Mouse (Mus musculus): ENCODE data around the gene Inafm1. TPM values are rescaled to one million over a fixed set of nuclear protein-coding genes. Genes with fewer than 3 reads are reported as not detected.
"Not testable (repeated sequence)": the region's sequence is repeated elsewhere in the genome, so short reads cannot be mapped to it uniquely, and the experiment has no call there.

The Inafm1 gene
- polyA plus RNA-seq, 1 experiment from 2014 or later = 66.4 TPM

DNA sequence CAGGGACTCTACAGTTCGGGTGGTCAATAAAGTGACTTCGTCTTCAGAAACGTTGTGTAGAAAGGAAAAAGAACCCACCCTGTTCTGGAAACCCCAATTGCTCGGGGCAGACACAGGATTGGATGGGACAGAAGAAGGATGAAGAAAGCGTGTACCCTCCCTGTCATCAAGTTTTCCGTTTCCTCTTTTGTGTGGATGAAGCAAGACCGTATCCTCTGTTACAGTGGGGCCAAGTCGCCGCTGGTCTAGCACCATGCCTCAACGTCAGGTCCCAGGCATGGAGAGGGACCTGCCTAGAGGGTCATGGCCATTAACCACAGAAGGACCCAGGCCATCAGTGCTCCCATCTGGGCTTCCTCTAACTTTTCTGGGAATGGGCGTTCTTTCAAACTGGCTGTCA lies 15.6 kb downstream of the Inafm1 start:
- ATAC-seq (ENCODE audit: low FRiP score) = no peak
- H3K36me3 ChIP-seq = no peaks in the 10 kb centered on the region
- no peak overlapping the region for H3K4me3 ChIP-seq (replicated peaks)
- H3K4me2 ChIP-seq = no peak overlapping the region
- H3K27ac ChIP-seq (replicated peaks) = no peak overlapping the region
- WGBS = 91% methylated on average over 11 of the region's 11 CpGs
- H3K9ac ChIP-seq (replicated peaks) = no peak overlapping the region
- H3K27me3 ChIP-seq (replicated peaks) = no peaks in the 10 kb centered on the region
- H3K9me3 ChIP-seq (replicated peaks) = no peaks in the 10 kb centered on the region
- H3K4me1 ChIP-seq = no peaks in the 10 kb centered on the region

- not testable (repeated sequence) for H3K9ac ChIP-seq (replicated peaks); H3K4me1 ChIP-seq; ATAC-seq (ENCODE audit: low FRiP score); H3K36me3 ChIP-seq; H3K4me3 ChIP-seq (replicated peaks); H3K9me3 ChIP-seq (replicated peaks); H3K27me3 ChIP-seq (replicated peaks); H3K27ac ChIP-seq (replicated peaks); H3K4me2 ChIP-seq
- WGBS = 81% methylated on average over 4 of the region's 4 CpGs
These were observed 17.5 kb downstream of the Inafm1 start for GRCm38 (mm10) chr7:16255963-16256362.

- Histone ChIP-seq H3K4me3 (replicated peaks) (no peak overlapping the region), H3K4me2 (no peak overlapping the region), H3K9me3 (replicated peaks) (no peaks in the 10 kb centered on the region), H3K4me1 (no peaks in the 10 kb centered on the region), H3K27ac (replicated peaks) (no peak overlapping the region), H3K9ac (replicated peaks) (no peak overlapping the region), H3K27me3 (replicated peaks) (no peaks in the 10 kb centered on the region), H3K36me3 (no peaks in the 10 kb centered on the region)
- ATAC-seq (ENCODE audit: low FRiP score) = no peak
- 61% methylated on average over 4 of the region's 4 CpGs for WGBS
These were observed 19.2 kb downstream of the Inafm1 start for GRCm38 (mm10) chr7:16254195-16254594.

DNA sequence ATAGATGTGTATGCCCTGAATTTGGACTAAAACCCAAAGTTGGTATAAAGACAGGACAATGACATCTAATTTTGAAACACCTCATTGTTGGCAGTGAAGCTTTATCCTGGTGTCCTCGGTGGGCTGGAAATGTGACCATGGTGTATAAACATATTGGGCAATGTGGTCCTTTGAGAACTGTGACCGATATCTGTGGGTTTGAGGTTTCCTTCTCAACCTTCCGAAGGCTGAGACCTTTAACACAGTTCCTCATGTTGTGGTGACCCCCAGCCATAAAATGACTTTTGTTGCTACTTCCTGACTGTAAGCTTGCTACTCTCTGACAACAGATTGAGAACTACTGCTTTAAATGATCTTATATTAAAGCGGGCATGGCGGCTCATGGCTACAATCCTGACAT lies 22.7 kb downstream of the Inafm1 start:
- H3K9me3 ChIP-seq (replicated peaks) = no peaks in the 10 kb centered on the region
- no peaks in the 10 kb centered on the region for H3K27me3 ChIP-seq (replicated peaks)
- no peak overlapping the region for H3K4me3 ChIP-seq (replicated peaks)
- 79% methylated on average over 5 of the region's 5 CpGs for WGBS
- H3K36me3 ChIP-seq = no peaks in the 10 kb centered on the region
- H3K9ac ChIP-seq (replicated peaks) = no peak overlapping the region
- H3K27ac ChIP-seq (replicated peaks) = no peak overlapping the region
- no peak overlapping the region for H3K4me2 ChIP-seq
- H3K4me1 ChIP-seq = no peaks in the 10 kb centered on the region
- no peak for ATAC-seq (ENCODE audit: low FRiP score)

DNA sequence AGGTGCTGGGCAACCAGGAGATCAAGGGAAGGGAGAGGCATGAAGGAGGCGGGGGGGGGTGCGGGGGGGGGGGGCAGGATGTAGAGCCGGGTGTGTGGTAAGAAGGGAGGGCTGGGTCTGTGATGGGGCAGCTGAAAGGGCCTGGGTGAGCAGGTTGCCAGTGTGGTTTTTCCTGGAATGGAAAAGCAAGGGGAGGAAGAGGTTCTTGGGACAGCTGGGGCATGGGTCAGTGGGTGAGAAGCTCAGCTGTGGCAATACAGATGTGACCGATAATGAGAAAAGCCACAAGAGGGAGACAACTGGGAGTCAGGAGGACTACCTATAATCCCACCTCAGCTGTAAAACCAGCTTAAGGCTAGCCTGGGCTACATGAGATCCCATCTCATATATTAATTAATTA lies 27.5 kb downstream of the Inafm1 start:
- H3K4me1 ChIP-seq = no peaks in the 10 kb centered on the region
- H3K9me3 ChIP-seq (replicated peaks) = no peaks in the 10 kb centered on the region
- H3K9ac ChIP-seq (replicated peaks) = no peak overlapping the region
- H3K36me3 ChIP-seq = no peaks in the 10 kb centered on the region
- no peaks in the 10 kb centered on the region for H3K27me3 ChIP-seq (replicated peaks)
- 73% methylated on average over 1 of the region's 4 CpGs for WGBS
- H3K4me2 ChIP-seq = no peak overlapping the region
- no peak overlapping the region for H3K4me3 ChIP-seq (replicated peaks)
- no peak for ATAC-seq (ENCODE audit: low FRiP score)
- no peak overlapping the region for H3K27ac ChIP-seq (replicated peaks)

DNA sequence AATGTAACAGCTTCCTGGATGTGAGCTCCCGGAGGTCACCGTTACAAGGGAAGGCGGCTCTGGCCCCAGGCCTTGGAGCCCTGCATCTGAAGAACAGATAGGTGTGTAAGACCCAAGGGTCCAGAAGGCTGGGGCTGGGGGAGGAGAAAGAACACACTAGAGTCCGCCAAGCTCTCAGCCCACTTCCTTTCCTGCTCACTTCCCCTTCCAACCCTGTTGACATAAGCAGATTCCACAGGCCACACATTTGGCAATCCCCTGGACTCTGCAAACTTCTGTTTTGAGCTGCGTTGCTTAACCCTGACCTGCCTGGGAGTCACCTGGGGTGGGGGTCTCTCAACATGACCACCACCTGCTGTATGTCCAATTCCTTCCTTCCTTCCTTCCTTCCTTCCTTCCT lies 29.4 kb downstream of the Inafm1 start, which contains the start of gene C5ar2:
Gene C5ar2, minus strand, starts transcription at position 88 of the 400 bp plus-strand sequence.
- Histone ChIP-seq H3K27ac (replicated peaks) (no peak within 1 kb of the TSS), H3K4me3 (replicated peaks) (no peak within 1 kb of the TSS), H3K4me2 (no peak within 1 kb of the TSS), H3K4me1 (no peaks in the 10 kb centered on the region), H3K36me3 (no peaks in the 10 kb centered on the region), H3K9ac (replicated peaks) (no peak within 1 kb of the TSS), H3K9me3 (replicated peaks) (no peaks in the 10 kb centered on the region), H3K27me3 (replicated peaks) (no peaks in the 10 kb centered on the region)
- 76% methylated on average over 5 of the region's 5 CpGs for WGBS
- no peak for ATAC-seq (ENCODE audit: low FRiP score)

- H3K9me3 ChIP-seq (replicated peaks) = no peaks in the 10 kb centered on the region
- H3K36me3 ChIP-seq = no peaks in the 10 kb centered on the region
- no peak overlapping the region for H3K4me3 ChIP-seq (replicated peaks)
- no peaks in the 10 kb centered on the region for H3K4me1 ChIP-seq
- no peak overlapping the region for H3K9ac ChIP-seq (replicated peaks)
- 92% methylated on average over 6 of the region's 6 CpGs for whole genome bisulfite sequencing
- no peaks in the 10 kb centered on the region for H3K27me3 ChIP-seq (replicated peaks)
- no peak for ATAC-seq (ENCODE audit: low FRiP score)
- H3K4me2 ChIP-seq = no peak overlapping the region
- H3K27ac ChIP-seq (replicated peaks) = no peak overlapping the region
These were observed 31.2 kb downstream of the Inafm1 start for GRCm38 (mm10) chr7:16242198-16242597.

GRCm38 (mm10) chr7:16241787-16242186 lies 31.6 kb downstream of the Inafm1 start:
- WGBS = 66% methylated on average over 11 of the region's 11 CpGs
- Histone ChIP-seq H3K27ac (replicated peaks) (no peak overlapping the region), H3K4me1 (no peaks in the 10 kb centered on the region), H3K36me3 (no peaks in the 10 kb centered on the region), H3K9ac (replicated peaks) (no peak overlapping the region), H3K4me2 (no peak overlapping the region), H3K9me3 (replicated peaks) (no peaks in the 10 kb centered on the region), H3K27me3 (replicated peaks) (no peaks in the 10 kb centered on the region), H3K4me3 (replicated peaks) (no peak overlapping the region)
- ATAC-seq (ENCODE audit: low FRiP score) = no peak

- Histone ChIP-seq H3K4me1 (no peaks in the 10 kb centered on the region), H3K27me3 (replicated peaks) (no peaks in the 10 kb centered on the region)
- ATAC-seq (ENCODE audit: low FRiP score) = no peak
These were observed 32.5 kb downstream of the Inafm1 start for GRCm38 (mm10) chr7:16240978-16241303.

DNA sequence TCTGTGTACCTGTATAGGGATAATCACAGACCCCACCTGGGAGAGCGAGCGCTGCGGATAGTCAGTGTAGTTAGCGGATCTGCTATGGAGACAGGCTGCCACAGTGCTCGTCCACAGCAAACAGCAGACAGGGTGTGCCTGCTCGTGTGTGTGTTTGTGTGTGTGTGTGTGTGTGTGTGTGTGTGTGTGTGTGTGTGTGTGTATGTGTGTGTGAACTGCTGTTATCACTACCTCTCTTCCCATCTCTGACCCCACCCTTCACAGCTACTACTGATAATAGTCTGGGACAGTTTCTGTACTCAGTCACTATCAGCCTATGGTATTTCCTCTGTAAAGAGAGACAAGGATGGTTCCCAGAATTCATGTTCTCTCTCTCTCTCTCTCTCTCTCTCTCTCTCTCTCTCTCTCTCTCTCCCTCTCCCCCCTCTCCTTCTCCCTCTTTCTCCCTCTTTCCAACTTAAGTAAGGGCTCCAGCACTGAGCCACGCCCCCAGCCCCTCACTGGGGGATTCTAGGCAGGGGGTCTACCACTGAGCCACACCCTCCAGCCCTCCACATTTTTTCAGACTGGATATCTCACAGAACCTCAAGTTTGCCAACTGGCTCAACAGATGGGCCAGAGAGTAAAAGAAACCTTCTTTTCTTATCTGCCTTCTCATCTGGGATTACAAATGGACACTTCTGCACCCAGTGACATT lies 33.0 kb downstream of the Inafm1 start:
- no peak overlapping the region for H3K4me3 ChIP-seq (replicated peaks)
- no peaks in the 10 kb centered on the region for H3K27me3 ChIP-seq (replicated peaks)
- no peak overlapping the region for H3K27ac ChIP-seq (replicated peaks)
- no peaks in the 10 kb centered on the region for H3K36me3 ChIP-seq
- WGBS = 77% methylated on average over 7 of the region's 7 CpGs
- no peak overlapping the region for H3K9ac ChIP-seq (replicated peaks)
- H3K4me2 ChIP-seq = no peak overlapping the region
- no peaks in the 10 kb centered on the region for H3K4me1 ChIP-seq
- no peak for ATAC-seq (ENCODE audit: low FRiP score)
- H3K9me3 ChIP-seq (replicated peaks) = no peaks in the 10 kb centered on the region

More at GRCm38 (mm10) chr7:16240978-16241303, 32.5 kb downstream of the Inafm1 start:
- WGBS = 93% methylated on average over 1 of the region's 1 CpGs
- Histone ChIP-seq H3K9me3 (replicated peaks) (no peaks in the 10 kb centered on the region), H3K36me3 (no peaks in the 10 kb centered on the region), H3K4me2 (no peak overlapping the region), H3K4me3 (replicated peaks) (no peak overlapping the region), H3K9ac (replicated peaks) (no peak overlapping the region), H3K27ac (replicated peaks) (no peak overlapping the region)

DNA sequence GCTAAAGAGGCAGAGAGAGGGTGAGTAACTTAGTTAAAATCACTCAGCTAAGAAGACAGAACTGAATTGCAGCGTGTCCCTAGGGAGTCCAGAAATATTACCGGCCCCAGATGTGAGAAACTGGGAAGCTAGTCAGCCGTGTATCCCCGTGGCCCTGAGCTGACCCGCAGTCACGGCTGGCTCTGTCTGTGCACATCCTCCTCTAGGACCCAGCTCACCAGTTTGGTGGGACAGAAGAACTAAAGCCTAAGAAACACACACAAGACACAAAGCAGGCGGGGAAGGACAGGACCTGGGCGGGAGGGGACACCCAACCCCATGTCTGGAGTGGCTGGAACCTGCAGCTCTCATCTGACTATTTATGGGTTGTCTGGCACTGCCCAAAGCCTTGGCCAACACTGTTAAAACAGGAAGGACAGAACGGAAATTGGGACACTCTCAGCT lies 33.8 kb downstream of the Inafm1 start:
- Histone ChIP-seq H3K27ac (replicated peaks) (no peak overlapping the region), H3K9ac (replicated peaks) (no peak overlapping the region), H3K4me3 (replicated peaks) (no peak overlapping the region), H3K27me3 (replicated peaks) (no peaks in the 10 kb centered on the region), H3K36me3 (no peaks in the 10 kb centered on the region), H3K4me1 (no peaks in the 10 kb centered on the region), H3K9me3 (replicated peaks) (no peaks in the 10 kb centered on the region), H3K4me2 (no peak overlapping the region)
- WGBS = 56% methylated on average over 9 of the region's 9 CpGs
- no peak for ATAC-seq (ENCODE audit: low FRiP score)

DNA sequence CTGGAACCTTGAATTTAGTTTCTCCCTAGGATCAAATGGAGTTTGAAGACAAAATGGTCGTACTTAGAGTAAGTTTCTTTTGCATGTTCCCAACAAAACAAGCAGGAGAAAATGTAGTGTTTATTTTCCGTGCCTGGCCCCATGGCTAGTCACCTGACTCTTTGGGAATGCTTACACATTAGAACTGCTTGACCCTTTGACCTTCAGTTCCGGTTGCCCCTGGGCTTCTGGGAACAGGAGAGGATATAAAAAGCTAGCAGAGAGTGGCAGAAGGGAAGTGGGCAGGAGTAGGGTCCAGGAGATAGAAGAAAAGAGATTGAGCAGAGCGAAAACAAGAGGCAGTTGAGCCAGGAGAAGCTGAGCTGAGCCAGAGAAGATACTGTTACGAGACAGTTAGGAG lies 43.5 kb downstream of the Inafm1 start:
- no peaks in the 10 kb centered on the region for H3K27me3 ChIP-seq (replicated peaks)
- H3K4me1 ChIP-seq = no peaks in the 10 kb centered on the region
- no peaks in the 10 kb centered on the region for H3K36me3 ChIP-seq
- no peaks in the 10 kb centered on the region for H3K9me3 ChIP-seq (replicated peaks)
- H3K4me2 ChIP-seq = no peak overlapping the region
- ATAC-seq (ENCODE audit: low FRiP score) = no peak
- no peak overlapping the region for H3K27ac ChIP-seq (replicated peaks)
- WGBS = 59% methylated on average over 5 of the region's 5 CpGs
- H3K4me3 ChIP-seq (replicated peaks) = no peak overlapping the region
- H3K9ac ChIP-seq (replicated peaks) = no peak overlapping the region
